Mouse (Mus musculus) cerebellum, adult 2 months (tissue): Measurements from ENCODE around the gene 2610028H24Rik.

Source experiments
- CTCF ChIP-seq: fragments of 200-500 bp; IDR thresholded peaks from 2 replicates; pipeline ENCODE4 v1.5.1; 2011; ENCODE audit warnings: low read depth, mild to moderate bottlenecking, control low read depth, low read length, moderate library complexity, borderline replicate concordance; ENCODE audit not compliant: insufficient read depth
- POLR2A ChIP-seq: fragments of 200-500 bp; IDR thresholded peaks from 2 replicates; pipeline ENCODE4 v1.6.1; 2011; ENCODE audit warnings: low read length, control low read depth, borderline replicate concordance; ENCODE audit not compliant: insufficient read depth

- TF ChIP-seq POLR2A, result no peak
- no peak for TF ChIP-seq CTCF
Observed at GRCm38 (mm10) chr10:76496366-76496765, 47.5 kb downstream of the 2610028H24Rik start.
